Mouse (Mus musculus) ES-Bruce4 (cell line): Measurements from ENCODE around the gene 9930111J21Rik2.

ENCODE experiments used
- CTCF ChIP-seq: IDR thresholded peaks from one replicate; pipeline ENCODE4 v1.8.1; 2011; ENCODE audit warnings: low read depth, low read length
- EP300 ChIP-seq: IDR thresholded peaks from 2 replicates; pipeline ENCODE4 v1.6.1; 2011; ENCODE audit warnings: low read depth, low read length; ENCODE audit not compliant: insufficient read depth
- POLR2A ChIP-seq: IDR thresholded peaks from one replicate; pipeline ENCODE4 v1.8.1; 2011; ENCODE audit warnings: low read length; ENCODE audit not compliant: insufficient read depth

DNA sequence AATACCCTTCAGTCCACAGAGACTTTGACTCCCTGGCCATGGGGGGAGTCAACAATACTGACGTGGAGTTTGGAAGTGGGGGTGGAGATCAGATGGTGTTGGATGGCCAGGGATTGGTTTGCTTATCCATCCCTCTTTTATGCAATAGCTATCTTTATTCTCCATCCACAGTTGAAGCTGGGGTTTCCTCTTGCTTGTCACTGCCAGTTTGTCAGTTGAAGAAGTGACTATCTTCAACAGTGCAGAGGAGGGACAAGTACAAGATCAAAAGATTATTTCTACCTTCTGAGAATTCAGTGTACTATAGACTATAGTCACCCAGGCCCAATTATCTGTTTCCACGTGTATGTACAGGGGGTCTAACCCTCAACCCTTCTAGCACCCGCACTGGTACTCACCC is 32.8 kb upstream of the 9930111J21Rik2 start:
- no peak for TF ChIP-seq POLR2A
- TF ChIP-seq CTCF = no peak
- no peak for TF ChIP-seq EP300
